Mouse (Mus musculus) cerebellum, postnatal 36 days (tissue): ENCODE measurements around the gene Bmpr1b.

ENCODE experiments used
- DNase-seq, 2 experiments: peaks; one replicate each; pipeline ENCODE4 v3.0.0; 2021 to 2022; ENCODE audit warnings: mixed read lengths in 2 of 2

Bmpr1b gene

GRCm38 (mm10) chr3:141984548-141984947, 184.7 kb downstream of the Bmpr1b start:
- no peak for DNase-seq

DNA sequence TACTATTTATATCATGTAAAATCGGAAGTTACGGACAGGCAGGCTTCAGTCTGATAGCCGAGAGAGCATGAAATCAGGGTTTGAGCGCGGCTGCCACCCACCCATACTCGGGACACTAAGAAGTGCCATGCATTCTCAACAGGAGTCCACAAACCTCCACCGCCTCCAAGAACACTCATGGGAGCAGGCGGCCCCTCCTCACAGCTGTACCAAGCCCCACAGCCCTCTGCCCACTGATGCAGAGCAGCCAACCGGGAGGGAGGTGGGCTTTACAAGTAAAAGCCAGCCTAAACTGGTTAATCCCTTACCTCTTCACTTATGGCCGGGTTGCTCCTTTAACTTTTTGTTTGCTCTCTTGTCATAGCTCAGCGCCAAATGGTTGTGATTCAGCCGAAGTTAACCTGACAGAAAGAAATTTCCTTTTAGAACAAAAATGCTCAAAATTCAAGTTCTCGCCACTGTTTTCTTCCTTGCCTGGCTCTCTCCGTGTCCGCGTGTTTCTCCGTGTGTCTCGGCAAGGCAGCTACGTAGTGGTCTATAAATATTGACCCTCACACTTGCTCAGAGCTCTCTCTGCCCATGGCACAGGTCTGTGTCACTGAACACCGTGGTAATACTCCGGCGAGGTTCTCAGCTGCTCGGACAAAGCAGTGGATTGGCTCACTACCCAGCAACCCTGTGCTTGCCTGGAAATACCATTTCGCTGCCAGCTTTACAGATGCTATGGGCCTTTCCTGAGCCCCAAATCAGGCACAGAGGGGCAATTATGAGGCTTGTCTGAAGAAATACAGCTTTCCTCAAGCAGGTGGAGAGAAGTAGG, 187.4 kb downstream of the Bmpr1b start:
- DNase-seq = peak; percentile 3 to 15

DNA sequence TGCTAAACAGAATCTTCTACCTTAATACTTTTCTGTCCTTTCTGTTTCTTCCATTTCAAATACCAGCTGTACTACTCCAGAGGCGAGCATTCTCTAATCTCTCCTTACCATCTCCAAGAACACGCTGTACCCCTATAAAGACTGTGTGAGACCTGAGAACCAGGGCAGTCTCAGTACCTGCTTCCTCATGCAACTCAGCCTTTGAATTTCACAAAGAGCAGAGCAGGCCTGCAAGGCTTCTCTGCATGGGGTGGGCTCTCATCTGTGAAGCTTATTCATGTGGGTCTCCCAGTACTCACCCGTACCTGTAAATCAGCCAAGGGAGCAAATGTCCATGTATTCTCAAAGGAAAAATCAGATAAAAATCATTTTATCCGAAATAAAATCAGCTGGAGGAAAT, 203.0 kb downstream of the Bmpr1b start:
- DNase-seq = no peak

DNA sequence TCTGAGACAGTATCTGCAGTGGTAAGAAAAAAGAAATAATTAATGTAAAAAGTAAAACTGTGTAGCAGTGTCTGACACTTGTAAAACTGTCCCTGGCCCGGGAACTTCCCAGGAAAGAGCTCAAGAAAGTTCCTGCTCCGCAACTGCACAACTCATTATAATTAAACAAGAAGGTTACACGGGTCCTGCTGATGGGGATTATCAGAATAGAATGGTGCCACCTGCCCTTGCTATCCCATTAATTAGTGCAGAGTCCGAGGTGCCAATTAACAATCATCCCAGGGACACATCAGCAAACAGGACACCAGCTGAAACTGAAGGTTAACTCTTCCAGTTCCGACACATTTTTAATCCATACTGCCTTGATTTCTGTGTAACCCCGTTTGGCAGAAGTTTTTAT, 216.3 kb downstream of the Bmpr1b start:
- DNase-seq = no peak

- DNase-seq = no peak
Observed at GRCm38 (mm10) chr3:141950642-141951041, 218.6 kb downstream of the Bmpr1b start.

DNA sequence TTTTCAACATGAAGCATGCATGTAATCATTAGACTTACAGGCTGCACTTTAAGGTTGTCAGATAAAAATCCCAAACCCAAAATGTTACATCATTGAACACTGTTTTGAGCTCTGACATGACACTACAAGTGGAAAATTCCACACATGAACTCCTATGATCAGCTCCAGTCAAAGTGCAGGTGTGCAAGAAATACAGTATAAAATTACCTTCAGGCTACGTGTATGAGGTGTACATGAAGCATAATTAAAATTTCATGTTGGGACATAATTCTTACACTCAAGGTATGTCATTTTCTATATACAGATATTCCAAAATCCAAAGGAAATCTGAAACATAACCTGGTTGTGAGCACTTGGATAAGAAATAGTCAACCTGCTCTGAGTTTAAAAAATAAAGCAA, 220.7 kb downstream of the Bmpr1b start:
- no peak for DNase-seq

- DNase-seq = no peak
Observed at GRCm38 (mm10) chr3:141948096-141948495, 221.1 kb downstream of the Bmpr1b start.

DNA sequence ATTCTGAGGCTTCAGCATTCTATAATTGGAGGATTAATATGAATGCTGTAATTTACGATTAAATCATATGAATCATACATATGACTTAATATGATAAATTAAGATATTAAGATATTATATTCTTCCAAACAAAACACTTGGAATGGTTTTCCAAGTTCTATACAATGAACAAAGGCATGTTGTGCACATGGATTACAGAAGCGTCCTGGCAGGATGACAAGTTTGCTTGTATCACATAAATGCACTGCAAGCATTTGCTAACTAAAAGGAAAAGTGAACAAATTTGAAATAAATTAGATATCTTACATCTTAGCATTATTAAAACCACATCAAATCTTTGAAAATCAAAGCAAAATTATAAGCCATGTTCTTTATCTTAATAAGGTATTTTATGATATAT, 222.4 kb downstream of the Bmpr1b start:
- DNase-seq = no peak

- DNase-seq = no peak
Observed at GRCm38 (mm10) chr3:141943317-141943742, 225.9 kb downstream of the Bmpr1b start.

DNA sequence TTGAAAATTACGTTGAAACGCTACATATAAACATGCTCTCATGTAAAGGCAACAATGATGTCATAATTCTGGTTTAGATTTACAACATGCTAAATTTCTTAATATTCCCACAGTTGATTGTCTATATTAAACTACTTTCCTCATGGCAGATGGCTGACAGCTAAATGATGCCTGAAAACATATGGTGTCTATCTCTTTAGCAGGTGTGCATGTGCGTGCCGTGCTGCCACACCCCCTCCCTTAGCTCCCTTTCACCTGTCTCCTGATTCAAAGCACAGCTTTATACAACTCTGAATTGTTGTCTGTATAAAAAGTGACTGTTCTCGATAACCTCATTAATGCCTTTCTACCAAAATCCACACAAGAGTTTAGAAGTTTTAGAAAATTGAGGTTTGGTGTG, 229.0 kb downstream of the Bmpr1b start:
- DNase-seq = no peak

DNA sequence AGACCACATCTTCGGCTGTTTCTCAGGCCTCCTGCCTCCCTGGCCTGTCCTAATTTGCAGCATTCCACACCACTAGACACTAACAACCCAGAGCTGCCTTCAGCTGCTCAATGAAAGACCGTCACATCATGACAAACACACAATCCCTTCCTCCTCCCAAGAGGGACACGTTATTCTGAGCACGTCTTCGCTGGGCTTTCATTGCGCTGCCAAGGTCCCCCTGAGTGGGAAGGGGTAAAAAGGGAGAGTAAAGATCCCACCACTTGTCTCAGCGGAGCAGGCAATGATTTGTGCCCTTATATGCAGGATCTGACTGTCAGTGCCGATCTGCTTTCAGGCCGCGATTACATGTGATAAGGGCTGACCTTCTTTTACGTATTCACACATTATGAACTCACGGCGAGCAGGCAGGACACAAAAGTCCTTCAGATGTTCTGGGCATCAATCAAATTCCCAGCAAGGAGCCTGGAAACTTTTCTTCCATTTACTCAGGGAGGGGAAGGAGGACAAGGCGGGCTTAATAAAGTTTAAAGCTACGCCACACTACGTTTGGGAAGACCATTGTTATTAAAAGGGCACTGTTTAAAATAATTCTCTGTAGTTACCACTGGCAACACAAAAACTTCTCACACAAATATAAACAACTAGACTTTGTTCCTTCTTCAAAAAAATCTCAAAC, 232.5 kb downstream of the Bmpr1b start:
- DNase-seq = no peak

- peak; percentile 37 to 43 for DNase-seq
Observed at GRCm38 (mm10) chr3:141932956-141933355, 236.3 kb downstream of the Bmpr1b start.

DNA sequence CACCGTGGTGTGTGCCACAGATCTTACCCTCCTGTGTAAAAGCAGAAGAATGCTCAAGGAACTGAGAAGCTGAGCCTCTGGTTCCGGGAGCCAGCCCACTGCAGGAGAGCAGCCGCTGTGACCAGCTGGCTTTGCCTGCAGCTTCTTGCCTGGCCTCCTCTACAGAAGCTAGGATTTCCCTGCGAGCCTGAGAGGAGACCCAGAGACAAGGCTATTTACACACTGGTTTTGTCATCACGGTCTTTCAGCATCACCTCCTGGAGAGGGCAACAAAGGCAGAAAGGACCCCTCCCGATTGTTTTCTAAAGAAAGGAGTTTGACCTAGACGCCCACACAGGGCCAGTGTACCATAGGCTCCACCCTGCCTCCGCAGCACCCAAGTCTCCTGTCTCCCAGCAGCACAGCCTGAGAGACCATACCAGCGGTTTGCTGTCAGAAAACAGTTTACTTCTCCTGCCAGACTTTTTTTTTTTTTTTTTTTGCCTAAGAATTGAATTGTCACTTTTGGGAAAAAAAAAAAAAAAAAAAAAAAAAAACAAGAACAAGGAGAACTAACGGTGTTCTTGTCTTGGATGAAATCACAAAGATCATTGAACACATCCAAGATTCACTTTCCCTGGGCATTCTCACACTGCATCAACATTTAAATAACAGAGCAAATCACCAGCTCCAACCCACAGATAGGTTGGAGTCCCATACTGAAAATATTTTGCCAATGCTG, 237.7 kb downstream of the Bmpr1b start:
- peak in 1 of 2 experiments; percentile 11 for DNase-seq

- DNase-seq = no peak
Observed at GRCm38 (mm10) chr3:141923442-141923841, 245.8 kb downstream of the Bmpr1b start.

DNA sequence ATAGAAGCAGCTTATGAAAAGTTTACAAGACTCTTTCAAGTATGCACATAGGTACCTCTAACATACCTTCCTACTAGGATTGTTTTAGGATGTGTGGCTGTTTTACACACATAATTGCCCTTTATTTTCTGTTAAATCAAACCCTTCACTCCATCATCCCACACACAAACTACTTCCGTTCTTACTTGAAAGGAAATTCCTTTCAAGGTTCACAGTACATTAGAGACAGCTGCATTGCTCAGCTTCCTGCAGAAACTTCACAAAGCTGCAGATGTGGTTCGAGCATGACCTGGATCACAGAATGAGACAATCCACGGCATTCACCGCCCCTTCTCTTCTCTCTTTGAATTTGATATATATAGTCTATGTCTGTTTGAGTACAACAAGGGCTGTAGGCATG, 248.1 kb downstream of the Bmpr1b start:
- no peak for DNase-seq

- DNase-seq = no peak
Observed at GRCm38 (mm10) chr3:141919661-141920060, 249.6 kb downstream of the Bmpr1b start.

DNA sequence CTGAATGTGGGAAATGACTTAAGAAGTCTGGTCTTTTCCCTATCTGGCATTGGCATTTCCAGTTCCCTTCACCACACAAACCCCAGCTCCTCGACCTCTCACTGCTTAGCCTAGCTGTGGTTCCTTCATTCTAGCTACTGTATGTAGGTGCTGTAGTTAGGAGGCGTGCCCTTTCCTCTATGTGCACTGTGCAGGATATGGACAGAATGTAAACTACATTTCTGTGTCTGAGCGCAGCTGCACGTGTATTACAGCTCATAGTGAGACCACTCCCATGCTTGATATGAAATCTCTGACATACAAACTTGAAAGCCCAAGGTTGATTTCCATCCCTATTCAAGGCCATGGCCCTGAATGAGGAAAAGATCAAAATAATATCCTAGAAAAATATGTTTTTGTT, 252.1 kb downstream of the Bmpr1b start:
- DNase-seq = no peak

DNA sequence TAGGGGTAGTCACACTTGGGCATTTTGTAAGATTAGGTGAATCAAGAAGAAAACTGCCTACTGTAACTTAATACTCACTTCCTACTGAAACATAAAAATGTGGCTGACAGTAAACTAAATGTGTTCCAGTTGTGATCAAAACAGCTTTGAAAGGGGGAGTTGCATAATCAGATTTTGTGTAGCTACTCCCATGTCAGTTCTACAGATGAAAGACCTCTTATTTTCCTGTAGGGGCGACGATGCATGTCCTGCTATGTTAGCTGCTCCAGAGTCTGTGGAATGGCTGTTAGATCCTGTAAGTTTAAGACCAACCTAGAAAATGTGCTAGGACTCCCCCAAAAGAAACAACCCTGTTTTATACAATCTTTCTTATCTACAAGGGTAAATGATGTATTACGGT, 253.2 kb downstream of the Bmpr1b start:
- DNase-seq = no peak

DNA sequence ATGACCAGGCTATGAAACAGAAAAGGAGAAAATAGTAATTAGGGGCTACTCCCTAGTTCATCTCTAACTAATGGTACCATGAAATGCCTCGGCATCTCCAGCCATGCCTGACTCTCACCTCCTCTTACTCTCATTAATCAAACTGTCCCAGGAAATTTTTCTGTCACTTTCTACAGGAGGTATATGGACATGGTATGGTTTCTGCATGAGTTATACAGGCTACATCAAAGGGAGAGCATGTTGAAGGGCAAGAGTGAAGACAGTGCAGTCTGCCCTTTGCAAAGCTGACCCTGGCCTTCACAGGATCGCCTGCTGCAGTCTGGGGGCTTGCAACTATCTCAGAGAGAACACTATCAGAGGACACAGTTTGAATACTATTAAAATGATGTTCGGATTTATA, 254.6 kb downstream of the Bmpr1b start:
- DNase-seq = no peak

DNA sequence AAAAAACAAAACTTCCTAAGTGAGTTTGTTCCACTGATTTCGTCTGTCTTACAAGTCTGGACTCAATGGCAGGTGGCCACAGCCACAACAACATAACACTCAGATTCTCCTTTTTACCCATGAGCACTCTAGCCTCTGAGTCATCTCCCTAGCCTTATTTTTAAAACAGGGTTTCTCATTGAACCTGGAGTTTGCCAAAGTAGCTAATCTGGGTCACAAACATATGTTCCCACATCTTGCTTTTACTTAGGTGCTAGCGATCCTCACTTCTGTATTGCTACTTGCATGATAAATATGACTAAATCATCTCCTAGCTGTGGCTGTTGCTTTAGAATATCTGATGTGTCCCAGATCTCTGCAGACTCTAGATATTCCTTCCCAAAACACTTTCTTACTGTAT, 260.1 kb downstream of the Bmpr1b start:
- no peak for DNase-seq

- no peak for DNase-seq
Observed at GRCm38 (mm10) chr3:141905903-141906623, 263.2 kb downstream of the Bmpr1b start.

GRCm38 (mm10) chr3:141900361-141900760, 268.9 kb downstream of the Bmpr1b start:
- DNase-seq = no peak

- DNase-seq = no peak
Observed at GRCm38 (mm10) chr3:141899521-141899920, 269.7 kb downstream of the Bmpr1b start.
